Mouse (Mus musculus): ENCODE measurements around the gene Eln. TPM values are rescaled to one million over a fixed set of nuclear protein-coding genes. Genes with fewer than 3 reads are reported as not detected.
A peak's percentile ranks its signal among the peaks of the same experiment; 100 is the strongest.

The Eln gene
- polyA plus RNA-seq, 1 experiment from 2014 or later: 1,769 TPM

DNA sequence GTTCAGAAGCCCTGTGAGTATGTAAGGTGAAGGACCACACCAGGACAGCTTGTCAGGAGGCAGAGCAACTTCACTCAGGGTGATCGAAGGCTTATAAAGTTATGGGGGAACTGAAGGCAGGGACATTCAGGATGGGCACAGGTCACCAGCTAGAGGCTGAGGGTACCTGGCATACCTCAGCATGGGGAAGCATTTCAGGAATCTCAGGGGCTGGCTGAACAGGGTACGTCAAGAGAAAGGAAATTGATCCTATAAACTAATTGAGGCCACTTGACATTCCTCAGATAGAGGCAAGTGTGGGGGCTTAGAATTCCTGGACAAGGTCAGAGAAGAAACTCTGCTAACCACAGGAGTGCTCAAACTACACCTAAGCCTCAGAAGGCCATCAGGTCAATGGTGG is 51.6 kb downstream of the Eln start:
- H3K4me2 ChIP-seq (replicated peaks; ENCODE audit: low read depth, low read length): no peak overlapping the region
- H3K9me3 ChIP-seq (ENCODE audit: low read length): no peaks in the 10 kb centered on the region
- no peak overlapping the region for H3K27ac ChIP-seq (ENCODE audit: low read length)
- no peak overlapping the region for H3K4me3 ChIP-seq (ENCODE audit: low read depth, low read length)
- peak; percentile 7; the same call in 1 of the 2 replicates for ATAC-seq
- no peaks in the 10 kb centered on the region for H3K4me1 ChIP-seq (ENCODE audit: insufficient read depth, low read depth, low read length)
- no peaks in the 10 kb centered on the region for H3K36me3 ChIP-seq (ENCODE audit: insufficient read depth, low read length)
- 41% methylated on average over 2 of the region's 2 CpGs for WGBS
- TF ChIP-seq CTCF (IDR thresholded peaks at IDR 0.05) (no peak), EP300 (IDR thresholded peaks at IDR 0.05) (no peak)
- H3K9ac ChIP-seq (replicated peaks; ENCODE audit: low read depth): no peak overlapping the region
- no peak for DNase-seq (ENCODE audit: low spot score)
- H3K27me3 ChIP-seq (replicated peaks; ENCODE audit: insufficient read depth, low read length): no peaks in the 10 kb centered on the region

DNA sequence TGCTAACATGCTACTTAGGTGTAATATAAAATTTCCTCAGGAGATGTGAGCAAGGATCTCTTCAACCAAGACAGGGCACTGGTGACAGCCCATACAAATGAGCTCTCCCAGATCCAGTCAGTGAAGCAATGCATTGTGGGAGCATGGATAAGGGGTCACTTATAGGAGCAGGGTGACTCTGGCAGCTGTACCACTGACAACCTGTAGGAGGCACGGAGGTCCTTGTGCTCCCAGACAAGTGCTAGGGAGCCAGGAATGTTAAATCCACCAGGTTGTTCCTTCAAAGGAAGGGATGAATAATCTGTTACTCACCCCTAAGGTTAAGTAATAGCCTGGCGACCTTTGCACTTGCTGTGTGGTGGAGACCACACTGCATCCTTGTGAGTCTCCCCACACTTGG is 52.0 kb downstream of the Eln start:
- no peak overlapping the region for H3K9ac ChIP-seq (replicated peaks; ENCODE audit: low read depth)
- no peaks in the 10 kb centered on the region for H3K36me3 ChIP-seq (ENCODE audit: insufficient read depth, low read length)
- peak; percentile 73 for ATAC-seq
- H3K4me2 ChIP-seq (replicated peaks; ENCODE audit: low read depth, low read length): no peak overlapping the region
- no peak overlapping the region for H3K4me3 ChIP-seq (ENCODE audit: low read depth, low read length)
- H3K9me3 ChIP-seq (ENCODE audit: low read length): no peaks in the 10 kb centered on the region
- no peaks in the 10 kb centered on the region for H3K27me3 ChIP-seq (replicated peaks; ENCODE audit: insufficient read depth, low read length)
- peak; percentile 67 for DNase-seq (ENCODE audit: low spot score)
- WGBS: 10% methylated on average over 2 of the region's 2 CpGs
- H3K4me1 ChIP-seq (ENCODE audit: insufficient read depth, low read depth, low read length): no peaks in the 10 kb centered on the region
- TF ChIP-seq CTCF (IDR thresholded peaks at IDR 0.05): peak; percentile 60
- no peak for TF ChIP-seq EP300 (IDR thresholded peaks at IDR 0.05)
- no peak overlapping the region for H3K27ac ChIP-seq (ENCODE audit: low read length)

DNA sequence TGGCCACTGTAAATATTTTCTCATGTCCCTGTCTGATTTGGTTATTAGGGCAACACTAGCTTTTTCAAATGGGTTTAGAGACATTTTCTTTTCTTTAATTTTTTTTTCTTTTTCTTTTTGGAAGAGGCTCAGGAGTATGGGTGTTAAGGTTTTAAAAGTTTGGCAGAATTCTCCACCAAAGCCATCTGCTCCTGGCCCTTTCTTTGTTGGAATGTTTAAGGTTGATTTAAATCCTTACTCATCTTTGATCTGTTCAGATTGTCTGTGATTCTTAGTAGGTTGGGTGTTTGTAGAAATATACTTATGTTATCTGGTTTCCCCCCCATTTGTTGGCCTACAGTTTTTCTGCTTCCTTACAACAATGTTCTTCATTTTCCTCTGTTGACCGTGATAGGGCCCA is 54.4 kb downstream of the Eln start:
- WGBS: 93% methylated on average over 1 of the region's 1 CpGs
- H3K4me3 ChIP-seq (ENCODE audit: low read depth, low read length): no peak overlapping the region
- no peak overlapping the region for H3K4me2 ChIP-seq (replicated peaks; ENCODE audit: low read depth, low read length)
- H3K9ac ChIP-seq (replicated peaks; ENCODE audit: low read depth): no peak overlapping the region
- no peaks in the 10 kb centered on the region for H3K9me3 ChIP-seq (ENCODE audit: low read length)
- DNase-seq (ENCODE audit: low spot score) (no peak), ATAC-seq (no peak)
- no peaks in the 10 kb centered on the region for H3K27me3 ChIP-seq (replicated peaks; ENCODE audit: insufficient read depth, low read length)
- TF ChIP-seq CTCF (IDR thresholded peaks at IDR 0.05): no peak
- no peaks in the 10 kb centered on the region for H3K36me3 ChIP-seq (ENCODE audit: insufficient read depth, low read length)
- no peak overlapping the region for H3K27ac ChIP-seq (ENCODE audit: low read length)
- H3K4me1 ChIP-seq (ENCODE audit: insufficient read depth, low read depth, low read length): no peaks in the 10 kb centered on the region

DNA sequence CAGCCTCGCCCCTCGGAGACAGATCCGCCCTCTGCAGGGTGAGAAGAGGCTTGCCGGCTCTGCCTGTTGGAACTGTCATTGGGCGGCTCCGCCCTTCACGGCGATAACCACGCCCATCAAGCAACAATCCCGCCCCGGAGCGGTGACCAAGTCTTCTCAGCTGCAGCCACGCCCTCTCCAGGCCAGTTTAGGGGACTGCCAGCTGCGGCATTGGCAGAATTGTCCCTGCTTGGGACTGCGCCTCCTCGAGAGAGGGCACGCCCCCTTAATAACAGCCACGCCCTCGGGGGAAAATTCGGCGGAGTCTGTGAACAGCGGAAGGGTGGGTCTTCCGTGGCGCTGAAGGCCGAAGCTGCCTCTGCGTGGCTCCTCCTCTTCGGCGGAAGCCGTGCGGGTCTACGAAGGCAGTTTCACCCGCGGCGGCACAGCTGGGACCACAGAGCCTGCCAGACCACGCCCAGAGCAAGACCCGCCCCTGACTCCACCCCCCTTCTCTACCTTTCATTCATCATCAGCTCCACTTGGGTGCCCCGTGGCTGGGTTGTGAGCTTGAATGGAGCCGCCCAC is 58.3 kb downstream of the Eln start:
- DNase-seq (ENCODE audit: low spot score) (peak; percentile 100), ATAC-seq (peak; percentile 96)
- 1% methylated on average over 33 of the region's 38 CpGs for WGBS
- H3K4me1 ChIP-seq (ENCODE audit: insufficient read depth, low read depth, low read length): peaks cover 4% of the 10 kb centered on the region; the same call in 1 of the 2 replicates
- no peaks in the 10 kb centered on the region for H3K36me3 ChIP-seq (ENCODE audit: insufficient read depth, low read length)
- H3K9me3 ChIP-seq (ENCODE audit: low read length): no peaks in the 10 kb centered on the region
- H3K27me3 ChIP-seq (replicated peaks; ENCODE audit: insufficient read depth, low read length): no peaks in the 10 kb centered on the region
- peak overlapping the region; percentile 76 for H3K4me3 ChIP-seq (ENCODE audit: low read depth, low read length)
- TF ChIP-seq CTCF (IDR thresholded peaks at IDR 0.05): peak; percentile 71
- TF ChIP-seq EP300 (IDR thresholded peaks at IDR 0.05): peak; percentile 51
- no peak overlapping the region for H3K9ac ChIP-seq (replicated peaks; ENCODE audit: low read depth)
- H3K27ac ChIP-seq (ENCODE audit: low read length): peak overlapping the region; percentile 59
- H3K4me2 ChIP-seq (replicated peaks; ENCODE audit: low read depth, low read length): peak overlapping the region; percentile 89

DNA sequence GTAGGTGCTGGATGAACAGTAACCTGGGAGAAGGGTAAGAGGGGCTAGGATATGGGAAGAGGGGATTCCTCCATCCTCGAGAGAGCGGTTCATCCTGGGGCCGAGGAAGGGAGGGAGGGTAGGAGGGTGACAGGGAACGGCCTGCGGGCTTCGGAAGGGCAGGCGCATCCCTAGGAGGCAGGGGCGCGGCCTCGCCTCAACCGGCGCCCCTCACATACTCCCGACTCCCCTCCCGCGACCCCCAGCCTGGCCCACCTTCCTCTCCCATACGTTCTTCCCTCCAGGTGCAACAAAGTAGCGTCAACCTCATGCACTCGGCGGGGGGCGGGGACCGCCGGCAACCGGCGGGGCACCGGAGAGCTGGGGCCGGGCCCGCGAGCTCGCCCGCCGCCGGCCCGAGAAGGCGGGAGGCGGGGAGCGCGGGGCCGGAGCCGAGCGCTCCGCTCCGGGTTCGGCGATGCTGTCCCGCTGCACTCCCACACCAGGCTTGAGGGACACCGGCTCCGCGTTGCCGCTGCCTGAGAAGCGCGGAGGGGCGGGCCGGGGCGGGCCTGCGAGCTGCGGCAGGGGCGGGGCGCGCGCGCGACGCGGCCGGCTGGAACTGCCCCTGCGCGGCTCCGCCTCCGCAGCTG is 58.9 kb downstream of the Eln start, which contains the start of gene Limk1:
TSS of gene Limk1 (minus strand) at position 513 of the 632 bp plus-strand sequence.
- Histone ChIP-seq H3K4me3 (ENCODE audit: low read depth, low read length) (peak within 1 kb of the TSS; percentile 76), H3K9me3 (ENCODE audit: low read length) (no peaks in the 10 kb centered on the region), H3K9ac (replicated peaks; ENCODE audit: low read depth) (peak within 1 kb of the TSS; percentile 58), H3K4me1 (ENCODE audit: insufficient read depth, low read depth, low read length) (peaks cover 4% of the 10 kb centered on the region; the same call in 1 of the 2 replicates), H3K4me2 (replicated peaks; ENCODE audit: low read depth, low read length) (peak within 1 kb of the TSS; percentile 89), H3K36me3 (ENCODE audit: insufficient read depth, low read length) (no peaks in the 10 kb centered on the region), H3K27ac (ENCODE audit: low read length) (peak within 1 kb of the TSS; percentile 59), H3K27me3 (replicated peaks; ENCODE audit: insufficient read depth, low read length) (no peaks in the 10 kb centered on the region)
- TF ChIP-seq EP300 (IDR thresholded peaks at IDR 0.05): no peak
- TF ChIP-seq CTCF (IDR thresholded peaks at IDR 0.05): no peak
- WGBS: under 1% methylated on average over 47 of the region's 69 CpGs
- DNase-seq (ENCODE audit: low spot score) (no peak), ATAC-seq (no peak)

DNA sequence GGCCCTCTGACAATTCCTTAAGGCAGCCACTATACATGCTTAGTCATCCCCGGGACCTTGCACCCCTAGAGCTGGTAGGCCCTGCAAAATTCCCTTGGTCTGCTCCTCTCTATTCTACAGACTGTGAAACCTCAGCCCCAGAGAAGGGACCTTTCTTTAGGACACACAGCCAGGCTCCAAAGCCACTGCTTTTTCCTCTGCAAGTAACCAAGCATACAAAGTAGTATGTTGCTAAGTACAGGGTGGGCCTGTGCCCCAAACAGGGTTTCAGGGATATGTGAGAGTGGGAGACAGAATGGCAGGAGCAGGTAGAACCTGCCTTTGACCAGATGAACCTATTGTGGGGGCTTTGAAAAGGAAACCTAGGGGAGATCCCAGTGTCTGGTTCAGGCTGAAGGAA is 59.9 kb downstream of the Eln start:
- 89% methylated on average over 1 of the region's 1 CpGs for WGBS
- DNase-seq (ENCODE audit: low spot score) (no peak), ATAC-seq (no peak)
- Histone ChIP-seq H3K4me3 (ENCODE audit: low read depth, low read length) (peak overlapping the region; percentile 76), H3K9ac (replicated peaks; ENCODE audit: low read depth) (no peak overlapping the region), H3K27me3 (replicated peaks; ENCODE audit: insufficient read depth, low read length) (no peaks in the 10 kb centered on the region), H3K4me1 (ENCODE audit: insufficient read depth, low read depth, low read length) (peaks cover 4% of the 10 kb centered on the region; the same call in 1 of the 2 replicates), H3K36me3 (ENCODE audit: insufficient read depth, low read length) (no peaks in the 10 kb centered on the region), H3K4me2 (replicated peaks; ENCODE audit: low read depth, low read length) (peak overlapping the region; percentile 89), H3K27ac (ENCODE audit: low read length) (no peak overlapping the region), H3K9me3 (ENCODE audit: low read length) (no peaks in the 10 kb centered on the region)
- TF ChIP-seq EP300 (IDR thresholded peaks at IDR 0.05) (no peak), CTCF (IDR thresholded peaks at IDR 0.05) (no peak)
